Mouse (Mus musculus): ENCODE measurements at regions not wholly inside any gene's neighbourhood (a gene's known extent, or its start where the extent isn't known, plus 50 kb on each side); places are given as distances from the start of the nearest gene placed in this dataset.

GRCm38 (mm10) chrX:68497886-68498285 is 180.5 kb upstream of the Fmr1 start:
- TF ChIP-seq MAFK (IDR thresholded peaks at IDR 0.05; ENCODE audit: insufficient read depth, low read depth, low read length) (no peak), ZC3H11A (IDR thresholded peaks at IDR 0.05; ENCODE audit: borderline replicate concordance, low read depth, low read length) (no peak), ZNF384 (IDR thresholded peaks at IDR 0.05; ENCODE audit: low read depth, low read length) (no peak), HCFC1 (IDR thresholded peaks at IDR 0.05; ENCODE audit: borderline replicate concordance, insufficient read depth, low read length) (no peak), CHD2 (IDR thresholded peaks at IDR 0.05; ENCODE audit: low read depth, low read length) (no peak)
